Mouse (Mus musculus): ENCODE measurements around the gene Gm20605.
"Not testable (repeated sequence)": the region's sequence is repeated elsewhere in the genome, so short reads cannot be mapped to it uniquely, and the experiment has no call there.

Gm20605 gene

GRCm38 (mm10) chr5:137613550-137613949, 15.4 kb upstream of the Gm20605 start, which contains the start of gene Pcolce:
Pcolce (minus strand) TSS chr5:137613784.
- DNase-seq = peak; percentile 40 to 47

GRCm38 (mm10) chr5:137614921-137615320, 14.1 kb upstream of the Gm20605 start:
- not testable (repeated sequence) for DNase-seq

- DNase-seq = no peak
Measured at GRCm38 (mm10) chr5:137615347-137615746, 13.6 kb upstream of the Gm20605 start.

- DNase-seq = no peak
Measured at GRCm38 (mm10) chr5:137623937-137624530, 4.9 kb upstream of the Gm20605 start.

- peak in 1 of 2 experiments; percentile 65 for DNase-seq
Measured at GRCm38 (mm10) chr5:137627991-137628390, 984 bp upstream of the Gm20605 start.

- peak; percentile 84 to 90 for DNase-seq
Measured at GRCm38 (mm10) chr5:137629306-137629721, 339 bp downstream of the Gm20605 start.

GRCm38 (mm10) chr5:137629906-137630545, 1.1 kb downstream of the Gm20605 start:
- DNase-seq = peak; percentile 66 to 79

GRCm38 (mm10) chr5:137630602-137631001, 1.6 kb downstream of the Gm20605 start:
- peak; percentile 67 to 77 for DNase-seq

GRCm38 (mm10) chr5:137631171-137631570, 2.2 kb downstream of the Gm20605 start:
- peak; percentile 54 to 70 for DNase-seq

GRCm38 (mm10) chr5:137631591-137631990, 2.6 kb downstream of the Gm20605 start:
- no peak for DNase-seq

- DNase-seq = no peak
Measured at GRCm38 (mm10) chr5:137633397-137634084, 4.6 kb downstream of the Gm20605 start.

GRCm38 (mm10) chr5:137639472-137639871, 10.5 kb downstream of the Gm20605 start:
- no peak for DNase-seq

- peak; percentile 57 to 61 for DNase-seq
Measured at GRCm38 (mm10) chr5:137641054-137641453, 12.1 kb downstream of the Gm20605 start, which contains the start of gene Sap25. Sap25 (plus strand) TSS chr5:137641334.

GRCm38 (mm10) chr5:137642886-137643285, 13.9 kb downstream of the Gm20605 start:
- DNase-seq = no peak

GRCm38 (mm10) chr5:137644484-137644883, 15.5 kb downstream of the Gm20605 start:
- DNase-seq = no peak

- peak; percentile 54 to 68 for DNase-seq
Measured at GRCm38 (mm10) chr5:137645091-137645651, 16.2 kb downstream of the Gm20605 start.

- peak; percentile 56 to 70 for DNase-seq
Measured at GRCm38 (mm10) chr5:137645652-137646091, 16.7 kb downstream of the Gm20605 start, which contains the start of gene Irs3. Irs3 (minus strand) TSS chr5:137645714.

- peak in 1 of 2 experiments; percentile 1 for DNase-seq
Measured at GRCm38 (mm10) chr5:137647827-137648601, 19.0 kb downstream of the Gm20605 start.

GRCm38 (mm10) chr5:137649251-137649650, 20.3 kb downstream of the Gm20605 start:
- DNase-seq = peak in 1 of 2 experiments; percentile 27

- peak; percentile 38 to 56 for DNase-seq
Measured at GRCm38 (mm10) chr5:137649669-137650571, 20.9 kb downstream of the Gm20605 start.

- DNase-seq = peak; percentile 80 to 87
Measured at GRCm38 (mm10) chr5:137652474-137652873, 23.5 kb downstream of the Gm20605 start.
